Mouse (Mus musculus) central nervous system, embryonic 11.5 days (tissue): ENCODE measurements around the gene Ints3. TPM values are rescaled to one million over a fixed set of nuclear protein-coding genes. Genes with fewer than 3 reads are reported as not detected.

ENCODE experiments used
- polyA plus RNA-seq: library from polyadenylated mRNA; depleted of rRNA; stranded (reverse); fragments of >200 nt; gene quantifications from 2 replicates; pipeline ENCODE4 v1.2.3, GENCODE M21; 2012; rRNA removed

Ints3 gene
- polyA plus RNA-seq, result 48.4 and 57.9 TPM in 2 replicates

DNA sequence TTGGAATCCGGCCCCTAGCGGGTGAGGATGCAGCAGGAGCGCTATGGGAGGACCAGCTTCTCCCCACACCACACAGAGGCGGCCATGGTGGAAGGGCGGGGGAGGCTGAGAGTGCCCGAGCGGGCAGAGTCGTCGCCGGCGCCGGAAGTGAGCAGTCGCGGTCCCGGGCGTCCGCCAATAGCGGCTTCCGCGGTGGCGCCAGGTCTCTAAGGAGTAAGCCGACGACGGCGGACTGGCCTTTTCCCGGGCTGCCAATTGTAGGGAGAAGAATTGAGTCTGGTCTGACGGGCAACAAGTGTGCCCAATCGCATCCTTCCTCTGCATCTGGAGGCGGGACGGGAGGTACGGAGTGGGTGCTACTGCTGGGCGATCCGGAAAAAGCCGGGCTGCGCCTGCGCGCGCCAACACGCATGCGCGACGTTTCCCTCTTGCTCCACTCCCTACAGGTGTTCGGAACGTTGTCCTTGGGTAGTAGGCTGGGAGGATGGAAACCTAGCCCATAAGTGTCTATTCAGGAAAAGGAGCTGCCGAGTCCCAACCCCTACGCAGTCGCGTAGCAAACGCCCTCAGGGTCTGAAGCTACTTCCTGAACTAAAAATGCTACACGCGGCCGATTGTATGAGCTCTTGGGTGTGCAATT lies at the start of gene Ints3:
Gene Ints3 (minus strand): TSS at position 242 of the 640 bp plus-strand sequence.

DNA sequence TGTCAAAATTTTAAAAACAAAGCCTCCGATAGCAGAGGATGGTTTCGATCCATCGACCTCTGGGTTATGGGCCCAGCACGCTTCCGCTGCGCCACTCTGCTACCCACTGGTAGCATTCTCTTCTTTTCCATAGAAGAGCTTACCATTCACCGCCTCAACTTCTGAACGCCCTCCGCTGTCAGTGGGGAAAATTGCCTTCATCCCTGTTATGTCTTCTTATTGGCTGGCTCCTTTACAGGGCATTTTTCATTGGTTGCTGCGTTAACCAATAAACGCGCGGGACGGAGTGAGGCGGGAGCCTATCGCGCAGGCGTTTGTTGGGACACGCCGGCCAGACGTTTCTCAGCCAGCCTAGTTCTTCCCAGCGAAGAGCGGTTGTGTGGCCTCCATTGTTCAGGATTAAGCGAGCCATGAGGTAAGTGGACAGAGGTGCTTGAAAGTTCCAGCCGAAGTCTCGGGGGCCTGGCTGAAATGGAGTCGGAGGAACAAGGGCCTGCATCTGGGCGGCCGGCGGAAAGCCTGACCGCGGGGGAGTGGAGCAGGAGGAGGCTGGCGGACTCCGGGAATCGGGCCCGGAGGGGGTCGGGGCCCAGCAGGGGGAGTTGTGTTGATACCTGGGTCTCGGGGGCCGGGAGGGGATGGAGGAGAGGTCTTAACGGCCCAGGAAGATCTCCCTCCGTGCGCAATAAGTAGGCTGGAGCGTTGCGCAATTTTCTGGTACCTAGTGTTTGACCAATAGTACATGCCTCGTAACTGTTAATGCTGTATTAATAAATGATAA lies 42.6 kb upstream of the Ints3 start, which contains the start of gene Ilf2:
Gene Ilf2 (plus strand): TSS at position 296 of the 781 bp plus-strand sequence.

DNA sequence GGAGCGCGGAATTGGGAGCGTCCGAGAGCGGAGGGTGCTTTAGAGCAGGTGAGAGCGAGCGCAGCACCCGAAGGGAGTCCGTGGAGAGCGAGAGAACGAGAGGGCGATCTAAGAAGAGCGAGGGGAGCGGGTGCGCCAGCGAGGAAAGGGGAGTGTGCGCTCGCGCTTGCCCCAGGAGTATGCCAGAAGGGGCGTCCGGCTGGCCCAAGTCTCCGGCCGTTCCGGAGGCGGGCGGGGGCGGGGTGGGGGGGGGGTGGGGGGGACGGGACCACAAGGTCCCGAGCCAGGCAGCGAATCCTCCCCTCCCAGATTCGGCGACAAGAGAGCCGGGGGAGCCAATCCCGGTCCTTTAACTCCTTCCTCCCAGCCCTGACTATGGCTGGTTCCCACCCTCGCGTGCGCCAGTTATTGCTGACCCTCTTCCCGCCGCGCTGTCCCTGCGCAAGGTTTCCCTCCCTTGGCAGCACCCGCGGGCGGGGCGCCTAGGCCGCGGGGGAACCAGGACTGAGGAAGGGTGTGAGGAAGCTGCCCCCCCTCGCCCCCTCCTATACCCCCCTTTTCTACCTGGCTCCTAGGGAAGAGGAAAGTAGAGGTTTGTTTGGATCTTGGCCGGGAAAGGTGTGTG lies 32.4 kb upstream of the Ints3 start, which contains the start of gene Npr1:
Gene Npr1 (minus strand): TSS at position 181 of the 625 bp plus-strand sequence.

DNA sequence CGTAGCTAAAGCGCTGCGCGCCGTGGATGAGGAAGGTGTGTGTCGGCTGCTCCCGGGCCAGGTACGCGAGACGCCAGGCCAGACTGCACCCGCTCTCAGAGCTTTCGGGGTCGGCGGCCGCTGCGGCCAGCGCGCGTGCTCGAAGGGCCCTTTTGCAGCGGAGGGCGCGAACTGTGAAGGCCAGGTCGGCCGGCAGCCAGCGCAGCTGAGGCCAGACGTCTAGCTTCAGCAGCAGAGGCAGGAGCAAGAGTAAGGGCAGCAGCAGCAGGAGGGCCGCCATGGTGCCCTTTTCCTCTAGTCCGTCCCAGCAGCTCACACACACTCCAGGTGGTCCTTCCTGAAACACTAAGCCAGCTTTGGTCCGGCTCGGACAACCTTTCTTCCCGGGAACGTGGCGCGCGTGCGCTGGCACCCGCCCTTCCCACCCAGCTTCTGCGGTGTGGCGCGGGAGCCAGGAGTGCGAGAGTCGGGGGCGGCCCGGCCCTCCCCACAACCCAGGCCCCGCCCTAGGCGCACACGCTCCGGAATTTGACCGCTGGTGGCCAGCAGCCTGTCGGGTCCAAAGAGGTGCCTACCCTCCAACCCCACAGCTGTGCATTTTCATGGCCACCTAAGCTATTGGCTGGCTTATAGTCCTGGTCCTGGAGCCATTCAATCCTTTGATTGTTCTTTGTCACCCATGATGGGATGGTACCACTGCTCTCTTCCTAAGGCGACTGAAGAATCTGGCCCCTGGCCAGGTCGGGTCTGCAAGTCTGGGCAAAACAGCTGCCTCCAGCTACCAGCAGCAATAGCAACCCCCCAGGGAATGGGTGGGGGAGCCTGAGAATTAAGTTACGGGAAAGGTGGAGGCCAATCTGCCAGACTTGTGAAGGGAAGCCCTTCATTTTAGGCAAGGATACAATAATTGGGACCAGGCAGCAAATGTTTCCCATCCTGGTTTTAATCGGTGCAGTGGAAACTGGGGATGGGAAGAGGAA lies 43.6 kb downstream of the Ints3 start, which contains the start of gene Slc27a3:
Gene Slc27a3 (minus strand): TSS at position 428 of the 980 bp plus-strand sequence.

Other genes with a start within 250 kb of the Ints3 start
- gene Rps27, start 220.0 kb downstream of the Ints3 start, polyA plus RNA-seq, result 1,490 and 2,994 TPM in 2 replicates
- gene Rab13, start 219.9 kb downstream of the Ints3 start, polyA plus RNA-seq, result 30.1 and 40.6 TPM in 2 replicates
- 55.7 and 58.3 TPM in 2 replicates for gene Jtb, start 202.0 kb downstream of the Ints3 start, polyA plus RNA-seq
- 2.4 and 3.6 TPM in 2 replicates for gene Creb3l4, start 190.1 kb downstream of the Ints3 start, polyA plus RNA-seq
- gene Slc39a1, start 185.4 kb downstream of the Ints3 start, polyA plus RNA-seq, result 27.3 and 38.8 TPM in 2 replicates
- gene Crtc2, start 179.5 kb downstream of the Ints3 start, polyA plus RNA-seq, result 37.2 and 54.6 TPM in 2 replicates
- gene Dennd4b, start 168.4 kb downstream of the Ints3 start, polyA plus RNA-seq, result 17.1 and 20.7 TPM in 2 replicates
- 22.4 and 37.6 TPM in 2 replicates for gene Gatad2b, start 140.4 kb downstream of the Ints3 start, polyA plus RNA-seq
- gene Slc27a3, start 43.7 kb downstream of the Ints3 start, polyA plus RNA-seq, result 29.9 and 31.1 TPM in 2 replicates
- gene Npr1, start 32.2 kb upstream of the Ints3 start, polyA plus RNA-seq, result 6.0 and 11.9 TPM in 2 replicates
- gene Ilf2, start 42.5 kb upstream of the Ints3 start, polyA plus RNA-seq, result 245 and 276 TPM in 2 replicates
- gene Snapin, start 57.4 kb upstream of the Ints3 start, polyA plus RNA-seq, result 23.3 and 41.3 TPM in 2 replicates
- gene Chtop, start 75.9 kb upstream of the Ints3 start, polyA plus RNA-seq, result 208 and 235 TPM in 2 replicates
- gene S100a1, start 80.8 kb upstream of the Ints3 start, polyA plus RNA-seq, result 11.4 and 11.6 TPM in 2 replicates
- 12.0 and 14.2 TPM in 2 replicates for gene S100a13, start 80.8 kb upstream of the Ints3 start, polyA plus RNA-seq
- gene S100a14, start 93.2 kb upstream of the Ints3 start, polyA plus RNA-seq, result 0.05 TPM in 1 of 2 replicates, not detected in the other
- gene S100a16, start 103.6 kb upstream of the Ints3 start, polyA plus RNA-seq, result 21.0 and 26.2 TPM in 2 replicates
- gene S100a3, start 127.0 kb upstream of the Ints3 start, polyA plus RNA-seq, result 0.04 TPM in 1 of 2 replicates, not detected in the other
- not detected in 2 replicates for gene S100a2, start 156.6 kb upstream of the Ints3 start, polyA plus RNA-seq
- not detected in 2 replicates for gene Gm42674, start 168.3 kb upstream of the Ints3 start, polyA plus RNA-seq
- gene S100a4, start 170.1 kb upstream of the Ints3 start, polyA plus RNA-seq, result 2.1 and 2.6 TPM in 2 replicates
- not detected in 2 replicates for gene S100a5, start 174.9 kb upstream of the Ints3 start, polyA plus RNA-seq
- gene S100a6, start 179.3 kb upstream of the Ints3 start, polyA plus RNA-seq, result 14.9 and 15.9 TPM in 2 replicates
- 0.04 and 0.06 TPM in 2 replicates for gene S100a7a, start 220.4 kb upstream of the Ints3 start, polyA plus RNA-seq
- 4.8 and 13.3 TPM in 2 replicates for gene S100a8, start 235.4 kb upstream of the Ints3 start, polyA plus RNA-seq